Mouse (Mus musculus) C2C12 (cell line): ENCODE measurements around the gene Foxo1. TPM values are rescaled to one million over a fixed set of nuclear protein-coding genes. Genes with fewer than 3 reads are reported as not detected.

Experiments
- H3K27me3 ChIP-seq: one replicate; pipeline ENCODE4 v1.6.1; 2011; ENCODE audit not compliant: control insufficient read depth, insufficient read depth, insufficient read length
- H3K36me3 ChIP-seq: one replicate; pipeline ENCODE4 v1.6.1; 2011; ENCODE audit not compliant: control insufficient read depth, insufficient read depth
- H3K4me3 ChIP-seq: one replicate; pipeline ENCODE4 v1.5.1; 2011; ENCODE audit warnings: mild to moderate bottlenecking, control low read depth; ENCODE audit not compliant: poor library complexity, insufficient read depth, severe bottlenecking
- H3K79me2 ChIP-seq: one replicate; pipeline ENCODE4 v1.6.1; 2011; ENCODE audit not compliant: control insufficient read depth, insufficient read depth
- H3K79me3 ChIP-seq: one replicate; pipeline ENCODE4 v1.6.1; 2011; ENCODE audit warnings: low read depth, control low read depth
- H3ac ChIP-seq: one replicate; pipeline ENCODE3; 2011; ENCODE audit warnings: low read depth; ENCODE audit not compliant: control insufficient read depth, insufficient read length
- CEBPB ChIP-seq: IDR thresholded peaks from one replicate; pipeline ENCODE4 v1.6.1; 2011; ENCODE audit warnings: low read depth, mild to moderate bottlenecking, control low read depth, moderate library complexity
- CTCF ChIP-seq: IDR thresholded peaks from one replicate; pipeline ENCODE4 v1.5.1; 2011; ENCODE audit not compliant: control insufficient read depth, insufficient read depth, insufficient read length
- FOSL1 ChIP-seq: IDR thresholded peaks from one replicate; pipeline ENCODE4 v1.8.0; 2011; ENCODE audit warnings: mild to moderate bottlenecking, low read length; ENCODE audit not compliant: poor library complexity, insufficient read depth, severe bottlenecking
- MAX ChIP-seq: IDR thresholded peaks from one replicate; pipeline ENCODE4 v1.6.1; 2011; ENCODE audit warnings: mild to moderate bottlenecking, control low read depth
- MYOD1 ChIP-seq: IDR thresholded peaks from one replicate; pipeline ENCODE4 v1.6.1; 2011; ENCODE audit warnings: low read depth; ENCODE audit not compliant: control insufficient read depth, insufficient read length
- MYOG ChIP-seq: IDR thresholded peaks from one replicate; pipeline ENCODE4 v1.6.1; 2011; ENCODE audit not compliant: control insufficient read depth, insufficient read length; ENCODE audit errors: extremely low read depth
- USF1 ChIP-seq: IDR thresholded peaks from one replicate; pipeline ENCODE4 v1.6.1; 2011; ENCODE audit warnings: low read depth, mild to moderate bottlenecking, control low read depth, moderate library complexity
- long read RNA-seq, 2 experiments: library from polyadenylated mRNA; unstranded; transcript quantifications; one replicate each; pipeline ENCODE4 v2.0.0; 2019 to 2020
- polyA plus RNA-seq: library from polyadenylated mRNA; unstranded; fragments of >200 nt; fragmentation: generic; extraction: Trizol; gene quantifications from one replicate; pipeline ENCODE4 v1.2.1, GENCODE M21; 2012; ENCODE audit warnings: missing spikeins

Foxo1 gene
- 5.9 TPM for polyA plus RNA-seq
- long read RNA-seq, experiment 1, full-length matches to known transcripts: 1 of 8 reads
- long read RNA-seq, experiment 1, partial matches to known transcripts: 4 of 8 reads
- long read RNA-seq, experiment 1, other reads (novel, unspliced or antisense): 3 of 8 reads
- long read RNA-seq, experiment 2, full-length matches to known transcripts: 5 of 9 reads
- long read RNA-seq, experiment 2, partial matches to known transcripts: 0 of 9 reads
- long read RNA-seq, experiment 2, other reads (novel, unspliced or antisense): 4 of 9 reads

DNA sequence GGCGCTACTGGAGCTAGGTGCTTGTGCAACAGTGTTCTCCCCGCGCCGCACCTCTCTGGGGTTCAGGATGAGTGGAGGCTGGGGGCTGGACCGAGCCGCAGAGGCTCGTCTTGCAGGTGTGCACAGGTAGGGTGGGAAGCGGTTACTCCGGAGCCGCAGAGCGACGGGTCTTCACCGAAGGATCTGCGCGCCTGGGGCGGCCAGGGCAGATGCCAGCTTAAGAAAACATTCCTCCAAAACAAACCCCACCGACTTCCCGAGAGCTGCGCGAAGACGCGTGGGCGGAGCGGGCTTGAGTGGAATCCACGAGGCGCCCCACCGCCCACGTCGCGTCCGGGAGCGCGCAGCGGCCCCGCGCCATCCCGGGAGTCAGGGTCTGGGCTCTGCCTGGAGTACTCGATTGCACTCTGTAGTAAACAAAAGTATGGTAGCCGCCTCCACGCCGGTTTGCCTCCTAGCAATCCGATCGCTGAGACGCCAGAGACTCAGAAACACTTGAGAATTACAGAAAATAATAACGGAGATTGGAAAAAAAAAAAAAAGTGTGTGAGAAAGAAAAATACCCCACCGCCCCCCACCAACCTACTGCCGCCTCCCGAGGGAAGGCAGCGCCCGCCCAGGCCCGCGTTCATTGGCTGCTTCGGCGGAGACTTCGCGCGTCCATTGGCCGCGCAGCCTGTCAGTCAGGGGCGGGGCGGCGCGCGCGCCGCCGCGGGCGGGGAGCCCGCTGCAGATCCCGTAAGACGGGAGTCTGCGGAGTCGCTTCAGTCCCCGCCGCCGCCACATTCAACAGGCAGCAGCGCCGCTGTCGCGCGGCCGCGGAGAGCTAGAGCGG is at the start of gene Foxo1:
TSS of gene Foxo1 (plus strand) at position 685 of the 835 bp plus-strand sequence.
- H3K36me3 ChIP-seq: no peaks in the 10 kb centered on the region
- peaks cover 9% of the 10 kb centered on the region for H3K79me3 ChIP-seq
- TF ChIP-seq FOSL1: no peak
- TF ChIP-seq MAX: peak; percentile 34
- no peaks in the 10 kb centered on the region for H3K27me3 ChIP-seq
- H3ac ChIP-seq: peak within 1 kb of the TSS; percentile 81
- H3K4me3 ChIP-seq: peak within 1 kb of the TSS; percentile 55
- peaks cover 43% of the 10 kb centered on the region for H3K79me2 ChIP-seq

DNA sequence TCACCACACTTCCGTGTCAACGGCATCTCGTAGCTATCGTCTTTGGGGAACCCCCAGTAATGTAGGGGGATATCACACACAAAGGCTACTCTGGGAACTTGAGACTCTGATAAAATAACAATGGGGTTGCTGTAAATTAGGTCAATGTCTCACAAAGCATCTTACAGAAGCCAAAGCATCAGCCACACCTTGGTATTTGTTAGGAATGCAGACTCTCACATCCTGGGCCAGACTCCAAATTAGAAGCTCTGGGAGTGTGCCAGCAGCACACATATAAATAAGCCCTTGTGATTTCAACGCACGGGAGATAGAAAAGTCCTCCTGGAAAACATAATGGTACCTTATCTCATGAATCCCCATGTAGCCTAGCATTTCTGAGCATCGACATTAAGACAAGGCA is 49.3 kb upstream of the Foxo1 start:
- Histone ChIP-seq H3K27me3 (no peaks in the 10 kb centered on the region), H3K79me2 (no peaks in the 10 kb centered on the region), H3K36me3 (no peaks in the 10 kb centered on the region), H3K79me3 (no peaks in the 10 kb centered on the region), H3K4me3 (no peak overlapping the region), H3ac (no peak overlapping the region)
- TF ChIP-seq FOSL1: no peak

DNA sequence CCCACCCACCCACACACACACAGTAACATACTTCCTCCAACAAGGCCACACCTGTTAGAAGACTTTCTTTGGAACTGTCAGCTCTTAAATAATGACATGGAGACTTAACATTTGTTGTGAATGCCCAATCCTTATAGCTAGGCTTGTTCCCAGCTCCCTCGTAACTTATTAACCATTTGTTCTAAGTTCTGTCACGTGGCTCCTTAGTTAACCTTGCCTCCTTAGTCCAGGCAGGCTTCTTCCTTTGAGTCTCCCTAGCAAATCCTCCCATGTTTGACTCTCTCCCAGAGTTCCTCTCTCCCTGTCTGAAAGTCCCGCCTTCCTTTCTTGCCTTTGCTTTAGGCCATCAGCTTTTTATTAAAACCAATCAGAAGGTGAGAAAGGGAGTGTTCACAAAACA is 47.1 kb upstream of the Foxo1 start:
- TF ChIP-seq MAX: no peak
- TF ChIP-seq CEBPB: no peak
- TF ChIP-seq USF1: no peak
- Histone ChIP-seq H3K4me3 (no peak overlapping the region), H3ac (no peak overlapping the region), H3K79me2 (no peaks in the 10 kb centered on the region), H3K79me3 (no peaks in the 10 kb centered on the region), H3K27me3 (no peaks in the 10 kb centered on the region), H3K36me3 (no peaks in the 10 kb centered on the region)

DNA sequence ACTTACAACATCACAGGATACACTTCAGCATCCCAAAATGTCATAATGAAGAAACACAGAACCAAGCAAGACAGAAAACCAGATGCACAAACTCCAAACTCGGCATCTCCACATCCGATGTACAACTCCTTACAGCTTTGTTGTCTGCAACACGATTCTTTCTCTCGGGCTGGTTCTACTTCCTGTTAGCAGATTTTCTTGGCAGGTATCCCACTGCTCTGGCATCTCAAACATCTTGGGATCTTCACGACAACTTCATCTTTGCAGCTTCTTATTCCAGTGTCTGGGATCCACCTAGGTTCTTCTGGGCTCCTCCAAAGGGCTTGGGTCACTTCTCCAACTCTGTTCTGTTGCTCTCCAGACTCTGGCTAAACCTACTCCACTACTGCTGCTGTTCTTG is 46.2 kb upstream of the Foxo1 start:
- TF ChIP-seq CEBPB (no peak), MAX (no peak), FOSL1 (no peak), MYOD1 (no peak), USF1 (no peak), MYOG (no peak), CTCF (no peak)

DNA sequence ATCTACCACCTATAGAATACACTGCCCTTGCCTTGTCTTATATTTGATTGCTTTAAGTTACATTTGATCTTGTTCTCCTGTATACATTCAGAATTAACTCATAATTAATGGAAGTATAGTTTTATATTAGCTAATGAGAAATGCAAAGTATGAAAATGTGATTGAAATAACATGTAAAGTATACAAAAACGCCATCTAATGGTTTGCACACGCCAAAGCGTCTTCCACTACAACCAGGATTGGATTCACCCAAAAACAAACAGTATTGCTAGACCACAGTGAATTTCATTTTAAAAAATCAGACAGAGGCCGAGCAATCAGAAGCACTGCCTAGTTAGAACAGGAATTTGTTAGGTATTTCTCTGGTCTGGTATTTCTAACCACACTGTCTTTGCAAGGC is 31.6 kb upstream of the Foxo1 start:
- H3ac ChIP-seq: no peak overlapping the region
- no peak for TF ChIP-seq MYOD1
- no peak for TF ChIP-seq USF1
- no peak for TF ChIP-seq MYOG
- no peak for TF ChIP-seq CTCF
- TF ChIP-seq FOSL1: no peak
- TF ChIP-seq CEBPB: no peak
- no peak for TF ChIP-seq MAX
- no peaks in the 10 kb centered on the region for H3K27me3 ChIP-seq
- H3K4me3 ChIP-seq: no peak overlapping the region
- no peaks in the 10 kb centered on the region for H3K79me2 ChIP-seq
- no peaks in the 10 kb centered on the region for H3K79me3 ChIP-seq
- no peaks in the 10 kb centered on the region for H3K36me3 ChIP-seq

More for the DNA sequence above, 46.2 kb upstream of the Foxo1 start:
- Histone ChIP-seq H3K4me3 (no peak overlapping the region), H3K27me3 (no peaks in the 10 kb centered on the region), H3ac (no peak overlapping the region), H3K79me2 (no peaks in the 10 kb centered on the region), H3K36me3 (no peaks in the 10 kb centered on the region), H3K79me3 (no peaks in the 10 kb centered on the region)

DNA sequence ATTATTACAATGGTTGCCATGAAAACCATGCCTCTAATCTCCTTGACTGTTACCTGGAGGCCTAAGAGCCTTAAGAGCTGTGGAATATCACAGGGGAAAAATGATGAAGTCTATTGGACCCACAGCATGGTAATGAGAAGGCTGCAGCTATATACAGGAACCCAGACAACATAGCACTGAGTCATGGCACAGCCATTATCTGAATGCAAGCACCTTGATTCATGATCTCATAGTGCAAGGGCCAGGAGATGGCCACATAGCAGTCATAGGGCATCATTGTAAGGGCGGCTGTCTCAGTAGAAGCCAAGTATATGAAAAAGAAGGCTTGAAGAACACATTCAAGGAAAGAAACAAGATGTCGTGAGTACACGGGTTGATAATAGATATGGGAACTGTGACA is 31.0 kb upstream of the Foxo1 start:
- no peaks in the 10 kb centered on the region for H3K79me2 ChIP-seq
- no peak for TF ChIP-seq FOSL1
- no peak for TF ChIP-seq USF1
- TF ChIP-seq MYOD1: no peak
- TF ChIP-seq MYOG: no peak
- no peak for TF ChIP-seq CEBPB
- no peak overlapping the region for H3K4me3 ChIP-seq
- H3K79me3 ChIP-seq: no peaks in the 10 kb centered on the region
- H3ac ChIP-seq: no peak overlapping the region
- H3K36me3 ChIP-seq: no peaks in the 10 kb centered on the region
- no peaks in the 10 kb centered on the region for H3K27me3 ChIP-seq
